Mouse (Mus musculus) kidney, postnatal 36 days (tissue): ENCODE results near the gene Thap2.

Experiments
- DNase-seq, 2 experiments: peaks; one replicate each; pipeline ENCODE4 v3.0.0; 2021 to 2022; ENCODE audit warnings: mixed read lengths in 2 of 2

Gene Thap2

GRCm38 (mm10) chr10:115384221-115385017, at the start of gene Thap2, which contains the start of gene Zfc3h1:
TSS of gene Thap2 (minus strand) at chr10:115384443.
TSS of gene Zfc3h1 (plus strand) at chr10:115384959.
- DNase-seq, result peak; percentile 99

- DNase-seq, result no peak
These were observed 41.1 kb upstream of the Thap2 start for GRCm38 (mm10) chr10:115425351-115425750.

GRCm38 (mm10) chr10:115421976-115422375, 37.7 kb upstream of the Thap2 start:
- no peak for DNase-seq

GRCm38 (mm10) chr10:115414056-115414455, 29.8 kb upstream of the Thap2 start:
- no peak for DNase-seq

GRCm38 (mm10) chr10:115413496-115413895, 29.3 kb upstream of the Thap2 start:
- DNase-seq, result no peak

GRCm38 (mm10) chr10:115406393-115406792, 22.1 kb upstream of the Thap2 start:
- peak; percentile 29 to 80 for DNase-seq

- DNase-seq, result no peak
These were observed 7.7 kb upstream of the Thap2 start for GRCm38 (mm10) chr10:115391896-115392295.

GRCm38 (mm10) chr10:115391076-115391475, 6.8 kb upstream of the Thap2 start:
- DNase-seq, result no peak

- no peak for DNase-seq
These were observed 3.6 kb upstream of the Thap2 start for GRCm38 (mm10) chr10:115387891-115388290.

GRCm38 (mm10) chr10:115385018-115386002, 1.1 kb upstream of the Thap2 start:
- peak; percentile 37 to 66 for DNase-seq

GRCm38 (mm10) chr10:115383644-115384220, 511 bp downstream of the Thap2 start:
- DNase-seq, result no peak

GRCm38 (mm10) chr10:115382846-115383643, 1.2 kb downstream of the Thap2 start:
- no peak for DNase-seq

GRCm38 (mm10) chr10:115381506-115382084, 2.6 kb downstream of the Thap2 start:
- no peak for DNase-seq

GRCm38 (mm10) chr10:115363151-115363550, 21.1 kb downstream of the Thap2 start:
- DNase-seq, result no peak

GRCm38 (mm10) chr10:115362623-115362964, 21.6 kb downstream of the Thap2 start:
- no peak for DNase-seq

- DNase-seq, result peak; percentile 98 to 99
These were observed 22.2 kb downstream of the Thap2 start, which contains the start of gene Tmem19 for GRCm38 (mm10) chr10:115361840-115362622. TSS of gene Tmem19 (minus strand) at chr10:115362501.

- peak; percentile 64 to 87 for DNase-seq
These were observed 25.2 kb downstream of the Thap2 start for GRCm38 (mm10) chr10:115359066-115359465.

- peak; percentile 36 to 51 for DNase-seq
These were observed 25.9 kb downstream of the Thap2 start for GRCm38 (mm10) chr10:115358216-115358919.

- DNase-seq, result peak; percentile 14 to 31
These were observed 28.1 kb downstream of the Thap2 start for GRCm38 (mm10) chr10:115356106-115356505.

GRCm38 (mm10) chr10:115355016-115355415, 29.2 kb downstream of the Thap2 start:
- DNase-seq, result peak in 1 of 2 experiments; percentile 8
